Mouse (Mus musculus): ENCODE data around the gene Anapc2.
A peak's percentile ranks its signal among the peaks of the same experiment; 100 is the strongest.

The Anapc2 gene

GRCm38 (mm10) chr2:25273010-25273409, 732 bp downstream of the Anapc2 start:
- DNase-seq: no peak

GRCm38 (mm10) chr2:25278928-25279882, 6.9 kb downstream of the Anapc2 start:
- DNase-seq: peak; percentile 72

DNA sequence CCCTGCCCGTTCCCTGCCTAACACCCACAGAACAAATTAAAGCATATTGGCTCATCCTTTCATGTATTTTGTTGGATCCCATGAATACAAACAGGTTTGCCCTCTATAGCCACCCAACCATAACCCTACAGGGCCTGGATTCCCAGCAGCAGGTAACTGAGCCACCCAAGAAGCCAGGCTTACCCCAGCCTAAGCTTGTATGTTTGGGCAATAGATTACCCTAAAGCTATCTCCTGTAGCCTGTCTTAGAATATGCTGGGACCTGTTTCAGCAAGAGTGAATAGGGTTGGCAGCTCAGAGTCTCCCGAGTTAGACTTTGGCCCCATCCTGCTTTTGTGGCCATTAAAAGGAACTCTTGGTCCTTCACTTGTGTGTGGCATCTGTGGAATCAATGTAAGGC, 13.3 kb downstream of the Anapc2 start:
- no peak for DNase-seq

- no peak for DNase-seq
These were observed 14.0 kb downstream of the Anapc2 start for GRCm38 (mm10) chr2:25286314-25286713.

DNA sequence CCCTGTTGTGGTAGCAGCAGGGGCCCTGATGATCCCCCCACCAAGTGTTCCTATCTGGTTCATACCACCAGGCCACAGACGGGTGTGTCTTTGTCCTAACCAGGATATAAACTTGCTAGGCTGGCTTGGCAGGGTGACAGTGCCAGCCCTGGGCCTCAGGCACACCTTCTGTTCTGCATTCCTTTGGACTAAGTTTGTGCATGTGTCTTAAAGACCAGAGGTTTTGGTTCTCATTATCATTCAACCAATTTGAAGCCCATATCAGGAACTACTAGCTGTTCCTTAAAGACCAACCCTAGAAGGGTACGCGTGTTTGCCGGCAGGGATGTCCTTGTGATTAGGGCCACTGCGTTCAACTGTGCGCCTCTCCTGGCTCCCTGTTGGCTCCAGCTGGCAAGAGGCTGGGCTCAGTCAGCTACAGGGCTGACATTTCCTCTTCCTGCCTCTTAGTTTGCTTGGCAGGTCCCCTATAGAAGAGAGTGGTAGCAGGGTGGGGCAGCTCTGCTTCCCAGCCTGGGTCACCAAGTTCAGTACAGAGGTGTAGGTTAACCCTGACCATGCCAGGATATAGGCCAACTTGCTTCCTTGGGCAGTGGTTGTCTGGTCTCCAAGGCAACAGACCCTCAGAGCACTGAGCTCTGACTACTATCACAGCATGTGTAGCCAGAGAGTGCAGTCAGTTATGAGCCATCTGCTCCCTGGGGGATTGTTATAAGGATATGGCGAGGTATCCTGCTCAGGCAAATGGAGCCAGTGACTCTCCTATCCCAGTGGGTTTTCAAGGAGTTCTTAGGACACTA, 14.8 kb downstream of the Anapc2 start:
- peak; percentile 67 for DNase-seq

- no peak for DNase-seq
These were observed 15.8 kb downstream of the Anapc2 start, which contains the start of gene Tmem210 for GRCm38 (mm10) chr2:25287927-25288649. Gene Tmem210, plus strand, starts transcription at chr2:25288145.

DNA sequence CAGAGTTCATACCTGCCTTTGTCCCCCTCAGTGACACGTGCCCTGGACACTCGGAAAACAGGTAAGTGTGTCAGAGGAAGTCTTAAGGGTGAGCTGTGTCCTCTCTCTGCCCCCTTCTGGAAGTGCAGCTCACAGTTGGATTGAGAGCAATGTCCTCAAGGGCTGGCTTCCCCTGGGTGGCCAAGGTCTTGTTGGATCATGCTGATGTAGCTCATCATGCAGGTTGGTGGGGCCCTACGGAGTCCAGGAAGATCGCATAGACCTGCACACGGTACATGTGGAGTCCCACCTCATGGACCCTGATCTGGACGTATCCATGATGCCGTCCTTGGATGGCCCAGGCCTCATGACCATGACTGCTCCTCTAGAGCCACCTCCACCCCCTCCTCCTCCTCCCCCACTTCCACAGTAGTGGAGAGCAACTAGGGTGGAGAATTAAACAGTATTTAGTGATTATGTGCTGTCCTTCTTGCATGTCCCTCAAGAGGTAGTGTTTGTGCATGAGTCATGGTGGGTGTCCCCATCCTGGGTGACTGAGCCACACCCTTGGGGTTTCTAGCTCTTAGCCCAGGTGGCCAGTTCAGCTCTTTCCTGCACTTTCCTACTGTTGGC, 16.6 kb downstream of the Anapc2 start:
- no peak for DNase-seq

DNA sequence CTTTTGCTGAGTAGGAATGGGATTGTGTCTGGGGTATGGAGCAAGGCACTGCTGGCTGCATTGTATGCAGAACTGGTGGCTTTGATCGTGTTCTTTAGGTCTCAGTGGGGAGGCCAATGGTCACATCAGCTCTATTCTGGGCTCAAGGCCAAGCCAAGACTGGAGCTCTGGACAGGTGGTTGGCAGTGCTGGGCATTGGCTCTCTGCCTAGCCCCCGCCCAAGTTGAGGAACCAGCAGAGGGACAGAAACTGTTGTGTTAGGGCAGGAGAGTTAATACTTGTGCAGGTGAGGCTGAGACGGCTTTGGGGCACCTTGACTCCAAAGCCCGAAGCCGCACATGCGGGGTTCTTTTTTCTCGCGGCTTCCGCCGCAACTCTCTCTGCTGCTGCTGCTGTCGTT, 17.4 kb downstream of the Anapc2 start, which contains the start of gene Lrrc26:
TSS of gene Lrrc26 (plus strand) at position 265 of the 400 bp plus-strand sequence.
- DNase-seq: peak; percentile 78

DNA sequence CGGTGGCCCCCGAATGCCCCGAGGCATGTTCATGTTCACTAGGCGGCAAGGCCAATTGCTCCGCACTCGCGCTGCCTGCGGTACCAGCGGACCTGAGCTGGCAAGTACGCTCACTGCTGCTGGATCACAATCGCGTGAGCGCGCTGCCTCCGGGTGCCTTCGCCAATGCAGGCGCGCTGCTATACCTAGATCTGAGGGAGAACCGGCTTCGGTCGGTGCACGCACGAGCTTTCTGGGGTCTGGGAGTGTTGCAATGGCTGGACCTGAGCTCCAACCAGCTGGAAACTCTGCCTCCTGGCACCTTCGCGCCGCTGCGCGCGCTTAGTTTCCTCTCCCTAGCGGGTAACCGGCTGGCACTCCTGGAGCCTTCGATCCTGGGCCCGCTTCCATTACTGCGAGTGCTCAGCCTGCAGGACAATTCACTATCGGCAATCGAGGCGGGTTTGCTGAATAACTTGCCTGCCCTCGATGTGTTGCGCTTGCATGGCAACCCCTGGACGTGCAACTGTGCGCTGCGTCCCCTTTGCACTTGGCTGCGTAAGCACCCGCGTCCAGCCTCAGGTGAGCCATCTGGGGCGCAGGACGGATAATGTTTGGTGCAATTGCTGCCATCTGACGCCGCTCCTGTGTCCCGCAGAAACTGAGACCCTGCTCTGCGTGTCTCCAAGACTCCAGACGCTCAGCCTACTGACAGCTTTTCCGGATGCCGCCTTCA, 18.0 kb downstream of the Anapc2 start:
- DNase-seq: no peak

- DNase-seq: no peak
These were observed 18.5 kb downstream of the Anapc2 start for GRCm38 (mm10) chr2:25290816-25291130.

DNA sequence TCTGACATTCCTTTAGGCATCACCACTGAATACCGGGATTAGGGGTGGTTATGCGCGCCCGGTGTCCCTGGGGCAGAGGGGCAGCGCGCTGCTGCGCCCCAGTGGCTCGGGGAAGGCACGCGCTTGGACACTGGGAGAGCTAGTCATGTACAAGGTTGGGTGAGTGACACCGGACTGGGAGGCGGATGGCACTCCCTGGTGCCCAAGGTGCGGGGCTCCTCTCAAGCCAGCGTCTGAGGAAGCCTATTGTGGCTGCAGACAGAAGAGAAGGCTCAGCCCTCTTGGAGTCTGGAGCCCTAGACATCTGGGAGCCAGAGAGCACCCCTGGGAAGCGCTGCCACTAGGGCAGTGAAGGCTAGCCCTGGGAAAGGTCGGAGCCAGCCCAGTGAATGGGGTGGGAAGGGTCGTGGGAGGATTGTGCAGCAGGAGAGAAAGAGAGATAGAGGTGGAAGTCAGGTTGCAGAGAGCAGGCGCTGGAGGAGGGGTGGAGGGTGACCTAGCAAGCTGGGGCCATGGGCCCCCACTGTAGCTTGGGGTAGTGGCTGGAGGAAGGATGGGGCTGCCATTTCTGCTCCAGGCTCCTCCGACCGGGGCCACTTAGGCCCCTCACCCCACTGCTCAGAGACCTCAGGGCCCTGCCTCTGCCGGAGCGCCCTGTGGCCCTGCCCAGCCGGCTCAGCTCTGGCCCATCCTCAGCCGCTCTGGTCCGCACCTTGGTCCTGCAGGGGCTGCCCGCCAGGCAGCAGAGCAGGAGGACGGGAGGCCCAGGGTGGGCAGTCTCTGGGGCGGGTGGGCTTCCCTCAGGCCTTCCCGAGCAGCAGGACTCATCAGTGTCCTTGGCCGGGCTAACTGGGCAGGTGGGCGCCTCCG, 19.1 kb downstream of the Anapc2 start:
- DNase-seq: no peak

DNA sequence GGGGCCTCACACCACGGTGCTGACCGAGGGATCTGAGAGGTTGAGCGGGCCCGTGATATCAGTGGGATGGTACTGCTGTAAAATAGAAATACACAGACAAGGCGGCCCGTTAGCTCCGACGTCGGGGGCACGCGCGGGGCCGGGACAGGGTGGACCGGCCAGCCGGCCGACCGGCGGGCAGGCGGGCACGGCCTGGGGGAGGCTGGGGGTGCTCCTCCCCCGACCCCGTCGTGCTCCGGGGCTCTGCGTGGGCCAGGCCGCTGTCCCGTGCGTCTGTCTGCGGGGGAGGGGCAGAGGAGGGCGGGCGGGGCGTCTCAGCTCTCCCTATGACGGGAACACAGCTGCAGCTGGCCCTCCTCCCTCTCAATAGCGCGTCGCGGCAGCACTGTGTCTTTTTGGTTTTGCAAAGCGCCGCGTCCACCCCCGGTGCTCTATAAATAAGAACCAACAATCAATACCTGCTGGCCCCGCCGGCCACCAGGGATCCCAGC, 19.8 kb downstream of the Anapc2 start:
- DNase-seq: no peak

- no peak for DNase-seq
These were observed 20.6 kb downstream of the Anapc2 start for GRCm38 (mm10) chr2:25292856-25293255.

GRCm38 (mm10) chr2:25293706-25294105, 21.4 kb downstream of the Anapc2 start:
- DNase-seq: no peak

GRCm38 (mm10) chr2:25297093-25297492, 24.8 kb downstream of the Anapc2 start:
- DNase-seq: no peak

DNA sequence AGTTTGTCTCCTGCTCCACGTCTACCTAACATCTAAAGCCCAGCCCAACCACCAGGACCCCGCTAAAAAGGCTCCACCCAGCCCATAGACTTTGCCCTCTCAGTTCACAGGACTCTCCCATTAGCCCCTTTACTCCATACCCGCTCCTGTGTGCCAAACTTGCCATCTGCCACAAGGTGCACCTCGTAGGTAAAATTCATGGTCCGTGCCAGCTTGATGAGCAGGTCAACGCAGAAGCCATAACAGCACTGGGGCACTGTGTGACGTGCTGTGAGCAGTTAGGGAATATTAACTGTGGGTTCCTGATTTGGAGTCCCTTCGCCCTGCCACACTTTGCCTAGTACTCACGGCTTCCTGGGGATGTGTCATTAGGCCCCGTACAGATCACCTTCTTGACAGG, 25.8 kb downstream of the Anapc2 start:
- DNase-seq: no peak

GRCm38 (mm10) chr2:25303452-25303851, 31.2 kb downstream of the Anapc2 start:
- DNase-seq: no peak

DNA sequence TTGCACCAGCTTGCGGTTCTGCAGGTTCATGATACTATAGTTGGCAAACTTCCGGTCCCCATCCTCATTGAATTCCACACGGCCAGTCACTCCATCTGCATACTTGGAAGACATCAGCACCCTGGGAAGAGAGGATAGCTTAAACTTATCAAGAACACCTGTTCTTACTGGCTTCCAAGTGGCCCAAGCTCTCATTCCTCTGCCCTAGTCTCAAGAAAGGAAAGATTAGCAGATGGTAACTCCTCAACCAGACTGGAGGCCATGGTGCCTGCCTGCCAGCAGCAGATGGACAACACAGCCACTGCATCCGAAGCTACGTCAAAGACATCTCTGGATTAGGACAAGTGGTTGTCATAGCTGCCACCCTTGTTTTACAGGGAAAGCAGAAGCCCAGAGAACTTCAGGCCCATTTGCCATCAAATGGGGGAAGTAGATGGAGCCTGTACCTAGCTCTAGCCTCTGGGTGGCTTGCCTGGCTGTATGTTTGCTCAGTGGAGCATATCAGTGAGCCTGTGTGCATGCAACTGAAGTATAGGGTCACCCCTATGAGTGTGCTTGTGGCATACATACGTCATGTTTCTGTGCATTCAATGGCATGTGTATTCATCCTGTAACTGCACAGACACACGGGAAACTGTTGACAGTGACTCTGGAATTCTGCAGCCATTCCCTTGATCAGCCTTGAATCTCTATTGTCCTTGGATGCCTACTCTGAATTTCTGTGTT, 31.8 kb downstream of the Anapc2 start:
- no peak for DNase-seq

GRCm38 (mm10) chr2:25304657-25305541, 32.6 kb downstream of the Anapc2 start:
- no peak for DNase-seq

Data from kidney, adult 11 months (tissue).